Mouse (Mus musculus): ENCODE data around the gene Tmem200a.
"Not testable (repeated sequence)": the region's sequence is repeated elsewhere in the genome, so short reads cannot be mapped to it uniquely, and the experiment has no call there.

Gene Tmem200a

GRCm38 (mm10) chr10:25962863-25963262 lies 116.0 kb downstream of the Tmem200a start:
- no peak for DNase-seq

- no peak for DNase-seq
These were observed 117.8 kb downstream of the Tmem200a start for GRCm38 (mm10) chr10:25961066-25961465.

GRCm38 (mm10) chr10:25958762-25959753 lies 119.8 kb downstream of the Tmem200a start:
- no peak for DNase-seq

GRCm38 (mm10) chr10:25954641-25955228 lies 124.1 kb downstream of the Tmem200a start:
- DNase-seq = no peak

- DNase-seq = no peak
These were observed 126.0 kb downstream of the Tmem200a start for GRCm38 (mm10) chr10:25952838-25953237.

GRCm38 (mm10) chr10:25952150-25952549 lies 126.7 kb downstream of the Tmem200a start:
- no peak for DNase-seq

GRCm38 (mm10) chr10:25945866-25946265 lies 133.0 kb downstream of the Tmem200a start:
- DNase-seq = no peak

- no peak for DNase-seq
These were observed 134.2 kb downstream of the Tmem200a start for GRCm38 (mm10) chr10:25944641-25945040.

GRCm38 (mm10) chr10:25931796-25932195 lies 147.1 kb downstream of the Tmem200a start:
- DNase-seq = no peak

- DNase-seq = no peak
These were observed 149.3 kb downstream of the Tmem200a start for GRCm38 (mm10) chr10:25929401-25930150.

- no peak for DNase-seq
These were observed 149.9 kb downstream of the Tmem200a start for GRCm38 (mm10) chr10:25928861-25929368.

- no peak for DNase-seq
These were observed 150.4 kb downstream of the Tmem200a start for GRCm38 (mm10) chr10:25928448-25928786.

GRCm38 (mm10) chr10:25927553-25928447 lies 151.1 kb downstream of the Tmem200a start:
- DNase-seq = no peak

- peak; percentile 4 for DNase-seq
These were observed 158.1 kb downstream of the Tmem200a start for GRCm38 (mm10) chr10:25920640-25921278.

- DNase-seq = no peak
These were observed 160.7 kb downstream of the Tmem200a start for GRCm38 (mm10) chr10:25918103-25918502.

GRCm38 (mm10) chr10:25910270-25910669 lies 168.6 kb downstream of the Tmem200a start:
- no peak for DNase-seq

GRCm38 (mm10) chr10:25908027-25909012 lies 170.5 kb downstream of the Tmem200a start:
- DNase-seq = no peak

GRCm38 (mm10) chr10:25894126-25894525 lies 184.7 kb downstream of the Tmem200a start:
- DNase-seq = not testable (repeated sequence)

- no peak for DNase-seq
These were observed 191.6 kb downstream of the Tmem200a start for GRCm38 (mm10) chr10:25887225-25887624.

GRCm38 (mm10) chr10:25884512-25884911 lies 194.3 kb downstream of the Tmem200a start:
- no peak for DNase-seq
